Mouse (Mus musculus): ENCODE measurements around the gene Adam22.

- TF ChIP-seq CTCF (IDR thresholded peaks at IDR 0.05; ENCODE audit: low read depth, low read length) (no peak), POLR2AphosphoS5 (IDR thresholded peaks at IDR 0.05; ENCODE audit: insufficient replicate concordance, low read depth, low read length) (no peak), GATA2 (IDR thresholded peaks at IDR 0.05; ENCODE audit: borderline replicate concordance, low read depth, low read length) (no peak), GATA1 (IDR thresholded peaks at IDR 0.05; ENCODE audit: borderline replicate concordance, low read length) (no peak)
These were observed 29.8 kb upstream of the Adam22 start for GRCm38 (mm10) chr5:8397587-8398249.

All from G1E (cell line).